Mouse (Mus musculus): ENCODE results near the gene Arhgap31. TPM values are rescaled to one million over a fixed set of nuclear protein-coding genes. Genes with fewer than 3 reads are reported as not detected.
A peak's percentile ranks its signal among the peaks of the same experiment; 100 is the strongest.

Gene Arhgap31
- polyA plus RNA-seq, 1 experiment: 12.1 TPM

DNA sequence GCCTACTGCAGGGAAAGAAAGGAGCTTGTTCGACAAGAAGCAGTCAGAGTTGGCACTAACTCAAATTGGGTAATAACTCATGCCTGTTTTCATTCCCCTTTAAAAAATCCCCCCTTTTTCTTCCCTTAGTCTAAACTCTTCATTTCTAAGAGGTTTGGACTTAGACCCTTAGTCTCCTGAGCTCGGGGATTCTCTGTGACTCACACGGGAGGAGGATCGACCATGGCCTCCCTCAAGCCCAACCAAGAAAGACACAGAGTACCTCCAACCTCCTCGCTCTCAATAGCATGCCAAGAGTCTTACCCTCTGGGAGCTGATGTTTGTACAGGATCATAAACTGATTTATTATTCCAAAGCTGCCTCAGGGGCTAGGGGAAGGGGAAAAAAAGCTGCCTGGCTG is 100.4 kb downstream of the Arhgap31 start:
- no peak for DNase-seq (ENCODE audit: extremely low spot score in 1 of 2, low spot score in 1 of 2)

DNA sequence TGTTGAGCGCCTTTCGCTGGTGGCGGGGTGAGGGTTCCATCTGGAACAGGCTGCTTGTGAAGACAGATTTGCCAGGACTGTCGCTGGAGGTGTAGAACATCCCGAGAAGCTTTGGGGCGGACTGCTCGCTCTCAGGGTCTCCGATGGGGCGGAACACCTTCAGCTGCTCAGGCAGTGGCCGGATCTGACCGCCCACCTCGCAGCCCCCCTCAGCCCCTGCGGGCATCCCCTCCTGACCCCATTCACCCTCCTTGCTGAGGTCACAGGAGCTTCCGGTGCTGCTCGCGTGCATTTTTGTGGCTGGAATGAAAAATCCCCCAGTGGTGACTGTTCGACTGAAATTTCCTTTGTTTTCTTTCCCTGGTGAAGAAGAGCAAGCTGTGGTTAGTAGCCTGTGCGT is 104.0 kb downstream of the Arhgap31 start:
- DNase-seq (ENCODE audit: extremely low spot score in 1 of 2, low spot score in 1 of 2): no peak

DNA sequence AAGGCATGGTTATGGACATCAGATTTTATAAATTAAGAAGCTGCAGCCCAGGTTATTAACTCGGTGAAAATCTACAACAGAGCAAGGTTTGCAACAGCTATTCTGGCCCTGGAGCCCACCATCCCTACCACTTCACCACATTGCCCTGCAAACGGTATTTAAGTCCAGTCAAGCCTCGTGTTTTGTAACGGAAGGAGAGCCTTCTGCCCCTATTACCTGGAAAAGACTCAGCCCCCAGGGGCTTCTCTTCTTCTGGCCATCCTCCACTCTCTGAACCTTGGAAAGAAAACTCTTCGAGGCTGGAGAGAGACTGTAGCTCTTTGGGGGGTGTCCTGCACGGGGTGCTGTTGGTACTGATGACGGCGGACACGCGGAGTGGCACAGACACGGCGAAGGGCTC is 104.4 kb downstream of the Arhgap31 start:
- DNase-seq (ENCODE audit: extremely low spot score in 1 of 2, low spot score in 1 of 2): no peak

GRCm38 (mm10) chr16:38606509-38606908 is 106.6 kb downstream of the Arhgap31 start:
- no peak for DNase-seq (ENCODE audit: extremely low spot score in 1 of 2, low spot score in 1 of 2)

GRCm38 (mm10) chr16:38602989-38603804 is 109.9 kb downstream of the Arhgap31 start:
- DNase-seq (ENCODE audit: extremely low spot score in 1 of 2, low spot score in 1 of 2): peak; percentile 24 to 40

GRCm38 (mm10) chr16:38598986-38599680 is 113.9 kb downstream of the Arhgap31 start:
- DNase-seq (ENCODE audit: extremely low spot score in 1 of 2, low spot score in 1 of 2): no peak

- DNase-seq (ENCODE audit: extremely low spot score in 1 of 2, low spot score in 1 of 2): no peak
These were observed 116.4 kb downstream of the Arhgap31 start for GRCm38 (mm10) chr16:38596651-38597050.

GRCm38 (mm10) chr16:38596099-38596498 is 117.0 kb downstream of the Arhgap31 start:
- DNase-seq (ENCODE audit: extremely low spot score in 1 of 2, low spot score in 1 of 2): no peak

GRCm38 (mm10) chr16:38594435-38594834 is 118.6 kb downstream of the Arhgap31 start:
- no peak for DNase-seq (ENCODE audit: extremely low spot score in 1 of 2, low spot score in 1 of 2)

- DNase-seq (ENCODE audit: extremely low spot score in 1 of 2, low spot score in 1 of 2): no peak
These were observed 120.1 kb downstream of the Arhgap31 start for GRCm38 (mm10) chr16:38592946-38593345.

GRCm38 (mm10) chr16:38592026-38592678 is 120.9 kb downstream of the Arhgap31 start:
- no peak for DNase-seq (ENCODE audit: extremely low spot score in 1 of 2, low spot score in 1 of 2)

DNA sequence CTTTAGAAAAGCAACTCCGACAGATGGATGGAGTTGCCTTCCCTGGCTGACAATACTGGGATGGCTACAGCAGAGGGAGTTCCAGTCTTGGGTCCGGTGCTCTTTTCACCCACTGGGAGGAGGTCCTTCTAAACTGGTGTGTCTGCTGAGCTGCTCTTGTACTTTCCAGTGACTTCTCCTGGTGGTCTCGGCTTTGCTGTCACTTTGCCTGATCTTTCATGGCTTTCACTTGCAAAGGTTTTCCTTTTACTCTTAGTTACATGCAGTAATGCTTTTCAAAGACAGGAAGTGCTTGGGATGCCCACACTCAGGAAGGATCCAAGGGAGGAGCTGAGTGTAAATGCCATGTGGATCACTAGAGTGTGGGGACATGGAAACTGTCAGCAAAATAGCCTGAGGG is 121.6 kb downstream of the Arhgap31 start:
- no peak for DNase-seq (ENCODE audit: extremely low spot score in 1 of 2, low spot score in 1 of 2)

- DNase-seq (ENCODE audit: extremely low spot score in 1 of 2, low spot score in 1 of 2): no peak
These were observed 125.5 kb downstream of the Arhgap31 start for GRCm38 (mm10) chr16:38587572-38587971.

DNA sequence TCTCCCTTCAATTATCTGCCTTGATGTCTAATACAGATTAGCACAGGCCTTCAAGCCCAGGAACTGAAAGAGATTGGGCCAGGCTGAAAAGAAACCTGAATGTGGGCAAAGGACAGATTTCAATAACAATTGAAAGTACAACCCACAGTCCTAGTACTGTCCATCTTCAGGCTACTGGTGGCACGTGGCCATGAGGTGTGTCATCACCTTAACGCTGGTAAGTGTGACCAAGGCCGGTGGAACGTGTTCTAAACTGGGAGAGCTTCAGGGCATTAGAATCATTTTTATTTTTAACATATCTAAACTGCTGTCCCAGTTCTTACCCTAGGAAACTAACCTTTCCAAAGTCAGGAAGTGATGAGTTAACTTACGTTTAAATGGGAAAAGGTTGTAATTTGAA is 125.9 kb downstream of the Arhgap31 start:
- DNase-seq (ENCODE audit: extremely low spot score in 1 of 2, low spot score in 1 of 2): no peak

DNA sequence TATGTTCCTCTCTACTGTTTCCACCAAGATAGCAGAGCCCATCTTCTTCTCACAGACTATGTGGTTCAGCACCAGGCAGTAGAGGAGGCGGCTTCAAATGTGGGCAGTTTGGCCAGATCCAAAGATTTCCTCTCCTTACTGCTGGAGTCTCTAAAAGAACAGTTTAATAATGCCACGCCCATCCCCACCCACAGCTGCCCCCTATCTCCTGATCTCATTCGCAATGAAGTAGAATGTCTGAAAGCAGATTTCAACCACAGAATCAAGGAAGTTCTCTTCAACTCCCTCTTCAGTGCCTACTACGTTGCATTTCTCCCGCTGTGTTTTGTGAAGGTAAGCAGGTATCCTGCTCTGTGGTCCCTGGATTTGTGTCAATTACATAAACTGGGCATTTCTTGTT is 127.9 kb downstream of the Arhgap31 start:
- DNase-seq (ENCODE audit: extremely low spot score in 1 of 2, low spot score in 1 of 2): no peak

- DNase-seq (ENCODE audit: extremely low spot score in 1 of 2, low spot score in 1 of 2): no peak
These were observed 128.3 kb downstream of the Arhgap31 start for GRCm38 (mm10) chr16:38584761-38585160.

GRCm38 (mm10) chr16:38571481-38571880 is 141.6 kb downstream of the Arhgap31 start:
- no peak for DNase-seq (ENCODE audit: extremely low spot score in 1 of 2, low spot score in 1 of 2)

- DNase-seq (ENCODE audit: extremely low spot score in 1 of 2, low spot score in 1 of 2): peak in 1 of 2 experiments; percentile 66
These were observed 144.9 kb downstream of the Arhgap31 start for GRCm38 (mm10) chr16:38568192-38568591.

DNA sequence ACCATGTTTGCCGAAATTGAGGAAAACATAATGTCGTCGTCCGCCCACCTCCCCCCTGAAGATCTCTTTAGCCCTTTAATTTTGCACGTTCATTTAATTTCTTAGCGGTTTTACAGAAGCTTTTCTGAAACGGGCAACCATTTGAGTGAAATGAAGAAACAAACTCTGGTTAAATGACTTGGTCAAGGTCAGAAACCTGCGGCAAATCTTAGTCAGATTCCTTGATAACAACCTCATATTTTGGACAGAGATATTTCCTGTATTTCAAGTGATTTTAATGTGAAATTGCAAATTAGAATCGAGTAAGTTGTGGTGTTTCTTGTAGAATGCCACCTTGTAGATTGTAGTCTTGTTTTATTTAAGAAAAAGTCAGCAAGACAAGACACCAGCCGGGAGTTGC is 149.6 kb downstream of the Arhgap31 start:
- no peak for DNase-seq (ENCODE audit: extremely low spot score in 1 of 2, low spot score in 1 of 2)

GRCm38 (mm10) chr16:38562968-38563327 is 150.1 kb downstream of the Arhgap31 start:
- DNase-seq (ENCODE audit: extremely low spot score in 1 of 2, low spot score in 1 of 2): no peak

DNA sequence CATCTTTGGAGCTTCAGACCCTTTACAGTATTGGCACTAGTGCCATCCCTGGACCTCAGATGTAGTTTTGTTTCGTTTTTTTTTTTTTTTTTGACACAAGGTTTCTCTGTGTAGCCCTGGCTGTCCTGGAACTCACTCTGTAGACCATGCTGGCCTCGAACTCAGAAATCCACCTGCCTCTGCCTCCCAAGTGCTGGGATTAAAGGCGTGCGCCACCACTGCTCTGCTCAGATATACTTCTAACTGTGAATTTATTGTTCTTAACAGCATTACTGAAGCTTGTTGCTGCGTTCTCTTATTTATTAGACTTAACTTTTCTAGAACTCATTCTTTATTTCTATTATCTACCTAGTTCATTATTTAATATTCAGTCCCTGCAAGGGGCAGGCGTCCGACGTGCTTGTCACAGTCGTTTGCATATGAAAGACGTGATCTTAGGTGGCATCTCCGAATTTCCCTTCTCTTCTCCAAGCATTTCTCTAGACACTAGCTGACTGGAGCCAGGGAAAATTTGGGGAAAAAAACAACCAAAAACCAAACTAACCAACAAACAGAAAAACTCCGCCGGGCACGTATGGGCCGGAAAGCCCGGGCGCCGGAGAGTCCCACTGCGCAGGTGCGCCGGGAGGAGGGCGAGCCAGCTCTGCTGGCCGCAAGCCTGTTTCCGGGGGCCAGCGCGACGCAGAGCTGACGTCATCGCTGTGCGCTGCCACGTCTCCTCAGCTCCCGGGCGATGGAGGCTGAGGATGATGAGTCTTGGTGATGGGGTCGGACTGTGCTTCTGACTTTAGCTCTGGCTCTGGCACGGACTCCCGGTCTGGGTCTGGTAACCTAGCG is 150.7 kb downstream of the Arhgap31 start:
- DNase-seq (ENCODE audit: extremely low spot score in 1 of 2, low spot score in 1 of 2): peak; percentile 85 to 97

Data from frontal cortex, adult 2 months (tissue).